Comparison of ENCODE assay signal across 8 mouse cellular contexts in genomic region chr3:97226719-97227118, GRCm38 (mm10).
A peak's percentile ranks its signal among the peaks of the same experiment; 100 is the strongest.
DNase-seq lines count a peak whose midpoint lies in the region; ATAC-seq lines count a peak whose summit lies in the region.

No protein-coding gene starts in this region.

- no peaks in the 10 kb centered on the region for H3K9me3 ChIP-seq in embryonic facial prominence, embryonic 14.5 days (ENCODE audit: control insufficient read depth, low read length)
- no peaks in the 10 kb centered on the region for H3K9me3 ChIP-seq in limb, embryonic 13.5 days
- H3K9me3 ChIP-seq in stomach, embryonic 15.5 days, result no peaks in the 10 kb centered on the region

- 1% methylated on average over 18 of the region's 18 CpGs for WGBS in embryonic facial prominence, embryonic 14.5 days
- WGBS in limb, embryonic 13.5 days, result under 1% methylated on average over 17 of the region's 18 CpGs
- WGBS in stomach, embryonic 15.5 days, result 1% methylated on average over 18 of the region's 18 CpGs

- peak overlapping the region; percentile 94 for H3K9ac ChIP-seq in embryonic facial prominence, embryonic 14.5 days (ENCODE audit: low read depth, low read length)
- peak overlapping the region; percentile 92 for H3K9ac ChIP-seq in limb, embryonic 13.5 days
- peak overlapping the region; percentile 92 for H3K9ac ChIP-seq in stomach, embryonic 15.5 days

- no peaks in the 10 kb centered on the region for H3K27me3 ChIP-seq in embryonic facial prominence, embryonic 14.5 days (replicated peaks; ENCODE audit: control insufficient read depth, insufficient read depth, low read length)
- no peaks in the 10 kb centered on the region for H3K27me3 ChIP-seq in limb, embryonic 13.5 days
- H3K27me3 ChIP-seq in stomach, embryonic 15.5 days (replicated peaks), result no peaks in the 10 kb centered on the region

- DNase-seq in embryo, embryonic 10.5 days (ENCODE audit: low spot score), result peak; percentile 67
- no peak for DNase-seq in embryo, embryonic 11 days
- DNase-seq in 3134 (ENCODE audit: extremely low read depth, insufficient read length, low spot score), result peak; percentile 33
- DNase-seq in embryonic facial prominence, embryonic 14.5 days (ENCODE audit: low spot score), result peak; percentile 29
- DNase-seq in layer of hippocampus, adult 9-10 months (ENCODE audit: low spot score), result no peak

- peaks cover 13% of the 10 kb centered on the region; the same call in 1 of the 2 replicates for H3K36me3 ChIP-seq in embryonic facial prominence, embryonic 14.5 days (ENCODE audit: control insufficient read depth, insufficient read depth, low read length)
- peaks cover 27% of the 10 kb centered on the region for H3K36me3 ChIP-seq in limb, embryonic 13.5 days
- 0 out of 2 replicates have a peak, but pooled peaks cover 5% of the 10 kb centered on the region for H3K36me3 ChIP-seq in stomach, embryonic 15.5 days

- peaks cover 22% of the 10 kb centered on the region for H3K4me1 ChIP-seq in embryonic facial prominence, embryonic 14.5 days (ENCODE audit: control insufficient read depth, insufficient read depth, low read length)
- H3K4me1 ChIP-seq in limb, embryonic 13.5 days, result peaks cover 45% of the 10 kb centered on the region
- H3K4me1 ChIP-seq in stomach, embryonic 15.5 days, result peaks cover 24% of the 10 kb centered on the region

- no peak; the same call in 1 of the 2 replicates for ATAC-seq in embryonic facial prominence, embryonic 14.5 days (ENCODE audit: low read depth)
- peak; percentile 29; the same call in 1 of the 2 replicates for ATAC-seq in limb, embryonic 13.5 days (ENCODE audit: low FRiP score, low read depth)
- no peak for ATAC-seq in stomach, embryonic 15.5 days (ENCODE audit: insufficient read depth, low FRiP score, low read depth)
- no peak for ATAC-seq in erythroid progenitor cell, adult 5-6 weeks (replicated peaks; ENCODE audit: low FRiP score, poor library complexity, severe bottlenecking)

- peak overlapping the region; percentile 84 for H3K4me3 ChIP-seq in embryonic facial prominence, embryonic 14.5 days (ENCODE audit: low read depth, low read length)
- peak overlapping the region; percentile 75 for H3K4me3 ChIP-seq in limb, embryonic 13.5 days
- peak overlapping the region; percentile 85 for H3K4me3 ChIP-seq in stomach, embryonic 15.5 days (replicated peaks)

- H3K27ac ChIP-seq in embryonic facial prominence, embryonic 14.5 days (replicated peaks; ENCODE audit: low read depth, low read length), result peak overlapping the region; percentile 90
- H3K27ac ChIP-seq in limb, embryonic 13.5 days, result peak overlapping the region; percentile 94
- H3K27ac ChIP-seq in stomach, embryonic 15.5 days, result peak overlapping the region; percentile 94

- peak overlapping the region; percentile 66 for H3K4me2 ChIP-seq in embryonic facial prominence, embryonic 14.5 days (ENCODE audit: low read depth, low read length)
- peak overlapping the region; percentile 70 for H3K4me2 ChIP-seq in limb, embryonic 13.5 days (replicated peaks)
- H3K4me2 ChIP-seq in stomach, embryonic 15.5 days, result peak overlapping the region; percentile 62

Comparison
In these comparisons a context has a peak if more than half of its experiments do, and no peak if none do; other contexts are left out.
1. DNase-seq: peak in embryo, embryonic 10.5 days (single experiment), 3134 (single experiment) and embryonic facial prominence, embryonic 14.5 days (single experiment); none in embryo, embryonic 11 days (single experiment) and layer of hippocampus, adult 9-10 months (single experiment).
2. Peak in every context shown above with its lines, with median percentiles within 50 percentile points of each other: H3K27ac ChIP-seq, H3K4me2 ChIP-seq, H3K4me3 ChIP-seq and H3K9ac ChIP-seq.